Mouse (Mus musculus): ENCODE measurements around the gene Zc3h10. TPM values are rescaled to one million over a fixed set of nuclear protein-coding genes. Genes with fewer than 3 reads are reported as not detected.
"Not testable (repeated sequence)": the region's sequence is repeated elsewhere in the genome, so short reads cannot be mapped to it uniquely, and the experiment has no call there.

Gene Zc3h10
- polyA plus RNA-seq, 1 experiment from 2014 or later = 9.9 TPM

GRCm38 (mm10) chr10:128509831-128510230 lies 37.7 kb downstream of the Zc3h10 start:
- 72% methylated on average over 4 of the region's 4 CpGs for WGBS

DNA sequence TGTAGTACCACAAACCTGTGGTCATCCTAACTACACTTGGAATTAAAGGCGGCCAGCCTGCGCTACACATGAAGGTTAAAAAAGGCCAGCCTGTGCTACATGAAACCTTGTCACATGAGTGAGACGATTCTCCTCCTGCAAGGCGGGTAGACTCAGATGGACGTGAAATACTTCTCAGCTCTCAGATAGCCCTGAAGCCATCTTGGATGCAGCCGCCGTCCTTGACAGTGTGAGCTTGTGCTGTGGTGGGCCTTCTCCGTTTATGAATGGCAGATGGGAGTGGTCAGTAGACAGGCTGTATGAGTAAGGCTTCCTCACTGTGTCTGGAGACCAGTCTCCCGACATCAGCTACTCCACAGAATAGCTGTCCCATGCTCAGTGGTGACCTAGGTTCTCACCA lies 38.4 kb downstream of the Zc3h10 start:
- DNase-seq (ENCODE audit: low spot score) (no peak), ATAC-seq (replicated peaks; ENCODE audit: low FRiP score) (no peak)
- Histone ChIP-seq H3K9me3 (ENCODE audit: control insufficient read depth, low read length) (no peaks in the 10 kb centered on the region), H3K4me2 (no peak overlapping the region), H3K27me3 (replicated peaks; ENCODE audit: control insufficient read depth, insufficient read depth, low read length) (no peaks in the 10 kb centered on the region), H3K9ac (ENCODE audit: low read depth, low read length) (no peak overlapping the region), H3K36me3 (ENCODE audit: control insufficient read depth, insufficient read depth, low read length) (peaks cover 9% of the 10 kb centered on the region), H3K4me1 (replicated peaks; ENCODE audit: control insufficient read depth, insufficient read depth, low read length) (peaks cover 12% of the 10 kb centered on the region), H3K4me3 (ENCODE audit: low read depth, low read length) (no peak overlapping the region), H3K27ac (ENCODE audit: low read depth, low read length) (no peak overlapping the region)
- WGBS = 88% methylated on average over 9 of the region's 9 CpGs

More at GRCm38 (mm10) chr10:128509831-128510230, 37.7 kb downstream of the Zc3h10 start:
- no peak overlapping the region for H3K4me2 ChIP-seq
- H3K9ac ChIP-seq (ENCODE audit: low read depth, low read length) = no peak overlapping the region
- H3K36me3 ChIP-seq (ENCODE audit: control insufficient read depth, insufficient read depth, low read length) = peaks cover 9% of the 10 kb centered on the region
- H3K27ac ChIP-seq (ENCODE audit: low read depth, low read length) = no peak overlapping the region
- no peaks in the 10 kb centered on the region for H3K9me3 ChIP-seq (ENCODE audit: control insufficient read depth, low read length)
- no peak for DNase-seq (ENCODE audit: low spot score)
- H3K27me3 ChIP-seq (replicated peaks; ENCODE audit: control insufficient read depth, insufficient read depth, low read length) = no peaks in the 10 kb centered on the region
- H3K4me3 ChIP-seq (ENCODE audit: low read depth, low read length) = no peak overlapping the region
- ATAC-seq (replicated peaks; ENCODE audit: low FRiP score) = no peak
- H3K4me1 ChIP-seq (replicated peaks; ENCODE audit: control insufficient read depth, insufficient read depth, low read length) = peaks cover 5% of the 10 kb centered on the region

DNA sequence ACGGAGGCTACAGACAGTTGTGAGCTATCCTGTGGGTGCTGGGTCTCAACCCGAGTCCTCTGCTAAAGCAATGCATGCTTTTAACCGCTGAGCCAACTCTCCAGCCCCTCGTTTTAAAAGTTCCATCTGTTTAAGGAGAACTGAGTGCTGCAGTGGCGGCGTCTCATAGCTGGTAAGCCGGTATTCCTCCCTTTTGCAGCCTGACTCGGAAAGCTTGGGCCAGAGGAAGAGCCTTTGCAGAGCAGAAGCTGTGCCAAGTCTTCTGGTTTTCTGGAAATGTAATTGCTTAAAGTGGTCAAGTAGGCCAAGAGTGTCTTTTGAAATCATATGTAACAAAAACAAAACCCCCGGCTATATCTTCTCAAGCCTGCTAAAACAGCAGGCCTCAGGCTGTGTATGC lies 39.3 kb downstream of the Zc3h10 start:
- H3K4me3 ChIP-seq (ENCODE audit: low read depth, low read length) = no peak overlapping the region
- H3K9me3 ChIP-seq (ENCODE audit: control insufficient read depth, low read length) = no peaks in the 10 kb centered on the region
- WGBS = 86% methylated on average over 9 of the region's 9 CpGs
- no peaks in the 10 kb centered on the region for H3K27me3 ChIP-seq (replicated peaks; ENCODE audit: control insufficient read depth, insufficient read depth, low read length)
- H3K27ac ChIP-seq (ENCODE audit: low read depth, low read length) = no peak overlapping the region
- DNase-seq (ENCODE audit: low spot score) = no peak
- peaks cover 9% of the 10 kb centered on the region for H3K36me3 ChIP-seq (ENCODE audit: control insufficient read depth, insufficient read depth, low read length)
- no peak overlapping the region for H3K4me2 ChIP-seq
- no peak overlapping the region for H3K9ac ChIP-seq (ENCODE audit: low read depth, low read length)
- peaks cover 13% of the 10 kb centered on the region for H3K4me1 ChIP-seq (replicated peaks; ENCODE audit: control insufficient read depth, insufficient read depth, low read length)
- no peak for ATAC-seq (replicated peaks; ENCODE audit: low FRiP score)

DNA sequence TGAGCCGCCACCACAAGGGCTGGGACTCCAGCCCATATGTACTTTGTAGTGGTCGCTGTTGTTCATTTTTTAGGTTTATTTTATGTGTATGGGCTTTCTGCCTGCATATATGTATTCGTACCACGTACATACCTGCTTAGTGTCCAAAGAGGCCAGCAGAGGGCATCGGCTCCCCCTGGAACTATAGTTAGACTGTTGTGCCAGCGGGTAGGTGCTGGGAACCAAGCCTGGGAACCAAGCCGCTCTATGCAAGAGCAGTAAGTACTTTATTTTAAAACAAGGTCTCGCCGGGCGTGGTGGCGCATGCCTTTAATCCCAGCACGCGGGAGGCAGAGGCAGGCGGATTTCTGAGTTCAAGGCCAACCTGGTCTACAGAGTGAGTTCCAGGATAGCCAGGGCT lies 41.6 kb downstream of the Zc3h10 start:
- no peak overlapping the region for H3K27ac ChIP-seq (ENCODE audit: low read depth, low read length)
- no peaks in the 10 kb centered on the region for H3K9me3 ChIP-seq (ENCODE audit: control insufficient read depth, low read length)
- no peak overlapping the region for H3K4me3 ChIP-seq (ENCODE audit: low read depth, low read length)
- ATAC-seq (replicated peaks; ENCODE audit: low FRiP score) = no peak
- H3K36me3 ChIP-seq (ENCODE audit: control insufficient read depth, insufficient read depth, low read length) = peaks cover 9% of the 10 kb centered on the region
- no peak overlapping the region for H3K9ac ChIP-seq (ENCODE audit: low read depth, low read length)
- WGBS = 94% methylated on average over 14 of the region's 14 CpGs
- DNase-seq (ENCODE audit: low spot score) = no peak
- no peak overlapping the region for H3K4me2 ChIP-seq
- H3K4me1 ChIP-seq (replicated peaks; ENCODE audit: control insufficient read depth, insufficient read depth, low read length) = peaks cover 9% of the 10 kb centered on the region
- H3K27me3 ChIP-seq (replicated peaks; ENCODE audit: control insufficient read depth, insufficient read depth, low read length) = no peaks in the 10 kb centered on the region

DNA sequence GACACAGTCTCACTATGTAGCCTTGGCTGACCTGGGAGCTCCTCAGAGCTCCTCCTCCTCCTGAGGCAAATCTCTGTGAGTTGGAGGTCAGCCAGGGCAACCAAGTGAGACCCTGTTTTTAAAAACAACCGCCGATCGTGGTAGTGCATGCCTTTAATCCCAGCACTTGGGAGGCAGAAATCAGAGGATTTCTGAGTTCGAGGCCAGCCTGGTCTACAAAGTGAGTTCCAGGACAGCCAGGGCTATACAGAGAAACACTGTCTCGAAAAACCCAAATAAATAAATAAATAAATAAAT lies 42.3 kb downstream of the Zc3h10 start:
- DNase-seq (ENCODE audit: low spot score); H3K36me3 ChIP-seq (ENCODE audit: control insufficient read depth, insufficient read depth, low read length); H3K4me3 ChIP-seq (ENCODE audit: low read depth, low read length); H3K4me2 ChIP-seq; H3K9ac ChIP-seq (ENCODE audit: low read depth, low read length); H3K27me3 ChIP-seq (replicated peaks; ENCODE audit: control insufficient read depth, insufficient read depth, low read length); H3K9me3 ChIP-seq (ENCODE audit: control insufficient read depth, low read length); ATAC-seq (replicated peaks; ENCODE audit: low FRiP score); H3K4me1 ChIP-seq (replicated peaks; ENCODE audit: control insufficient read depth, insufficient read depth, low read length): not testable (repeated sequence)
- WGBS = 81% methylated on average over 5 of the region's 5 CpGs
- H3K27ac ChIP-seq (ENCODE audit: low read depth, low read length) = 0 out of 2 replicates have a peak overlapping the region, but pooled peaks have one; percentile 70

DNA sequence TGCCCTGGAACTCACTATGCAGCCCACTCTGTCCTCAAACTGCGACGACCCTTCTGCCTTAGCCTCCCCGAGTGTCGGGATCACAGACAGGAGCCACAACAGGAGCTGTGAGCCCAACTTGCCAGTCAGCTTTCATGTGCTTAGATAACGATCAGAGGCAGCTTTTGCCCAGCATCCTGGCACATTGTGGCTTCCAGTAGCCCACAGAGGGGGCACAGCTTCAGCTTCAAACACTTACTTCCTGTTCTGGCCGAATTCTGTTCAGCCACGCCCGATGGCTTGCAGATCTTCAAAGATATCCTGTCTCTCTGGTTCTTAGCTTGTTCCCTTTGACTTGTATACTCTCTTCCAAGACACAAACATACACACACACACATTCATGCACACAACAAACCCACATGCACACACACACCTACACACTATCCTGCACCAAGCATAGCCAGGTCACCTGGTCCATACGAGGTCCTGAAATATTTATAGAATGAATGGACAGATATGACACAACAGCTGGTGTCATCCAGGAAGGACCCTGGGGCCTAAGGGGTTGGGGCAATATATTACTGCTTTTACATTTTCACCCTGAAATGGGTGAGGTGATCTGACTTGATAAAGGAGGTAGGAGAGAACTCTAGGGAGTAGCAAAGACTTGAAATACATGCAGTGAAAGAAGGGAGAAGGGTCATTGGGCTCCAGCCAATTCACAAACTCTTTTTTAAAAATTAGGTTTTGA lies 42.8 kb downstream of the Zc3h10 start:
- H3K27me3 ChIP-seq (replicated peaks; ENCODE audit: control insufficient read depth, insufficient read depth, low read length) = no peaks in the 10 kb centered on the region
- H3K27ac ChIP-seq (ENCODE audit: low read depth, low read length) = peak overlapping the region; percentile 70
- no peak overlapping the region for H3K4me3 ChIP-seq (ENCODE audit: low read depth, low read length)
- H3K36me3 ChIP-seq (ENCODE audit: control insufficient read depth, insufficient read depth, low read length) = peaks cover 6% of the 10 kb centered on the region
- DNase-seq (ENCODE audit: low spot score) (no peak), ATAC-seq (replicated peaks; ENCODE audit: low FRiP score) (peak; percentile 27; the same call in 1 of the 2 replicates)
- H3K9ac ChIP-seq (ENCODE audit: low read depth, low read length) = peak overlapping the region; percentile 46
- peak overlapping the region; percentile 33 for H3K4me2 ChIP-seq
- peaks cover 11% of the 10 kb centered on the region for H3K4me1 ChIP-seq (replicated peaks; ENCODE audit: control insufficient read depth, insufficient read depth, low read length)
- 40% methylated on average over 9 of the region's 9 CpGs for WGBS
- no peaks in the 10 kb centered on the region for H3K9me3 ChIP-seq (ENCODE audit: control insufficient read depth, low read length)

GRCm38 (mm10) chr10:128504012-128504411 lies 43.6 kb downstream of the Zc3h10 start:
- Histone ChIP-seq H3K4me2 (no peak overlapping the region), H3K9ac (ENCODE audit: low read depth, low read length) (peak overlapping the region; percentile 46; the same call in 1 of the 2 replicates), H3K4me1 (replicated peaks; ENCODE audit: control insufficient read depth, insufficient read depth, low read length) (peaks cover 11% of the 10 kb centered on the region), H3K4me3 (ENCODE audit: low read depth, low read length) (no peak overlapping the region), H3K36me3 (ENCODE audit: control insufficient read depth, insufficient read depth, low read length) (peaks cover 3% of the 10 kb centered on the region; the same call in 1 of the 2 replicates), H3K27ac (ENCODE audit: low read depth, low read length) (no peak overlapping the region), H3K27me3 (replicated peaks; ENCODE audit: control insufficient read depth, insufficient read depth, low read length) (no peaks in the 10 kb centered on the region), H3K9me3 (ENCODE audit: control insufficient read depth, low read length) (no peaks in the 10 kb centered on the region)
- 76% methylated on average over 3 of the region's 3 CpGs for WGBS
- DNase-seq (ENCODE audit: low spot score) (no peak), ATAC-seq (replicated peaks; ENCODE audit: low FRiP score) (no peak)

DNA sequence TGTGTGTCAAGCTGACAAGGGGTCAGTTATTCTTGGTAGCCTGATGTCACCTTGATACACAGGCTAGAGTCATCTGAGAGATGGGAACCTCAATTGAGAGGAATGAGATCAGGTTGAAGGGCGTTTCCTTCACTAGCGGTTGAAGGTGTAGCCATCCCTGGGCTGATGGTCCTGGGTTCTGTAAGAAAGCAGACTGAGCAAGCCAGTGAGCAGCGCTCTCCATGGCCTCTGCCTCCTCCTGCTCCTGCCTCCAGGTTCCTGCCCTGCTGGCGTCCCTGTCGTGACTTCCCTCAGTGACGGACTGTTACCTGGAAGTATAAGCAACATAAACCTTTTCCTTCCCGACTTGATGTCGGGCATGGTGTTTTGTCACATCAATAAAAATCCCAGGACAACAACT lies 44.0 kb downstream of the Zc3h10 start:
- H3K4me2 ChIP-seq = no peak overlapping the region
- no peaks in the 10 kb centered on the region for H3K9me3 ChIP-seq (ENCODE audit: control insufficient read depth, low read length)
- H3K27me3 ChIP-seq (replicated peaks; ENCODE audit: control insufficient read depth, insufficient read depth, low read length) = no peaks in the 10 kb centered on the region
- peaks cover 11% of the 10 kb centered on the region for H3K4me1 ChIP-seq (replicated peaks; ENCODE audit: control insufficient read depth, insufficient read depth, low read length)
- H3K4me3 ChIP-seq (ENCODE audit: low read depth, low read length) = no peak overlapping the region
- WGBS = 82% methylated on average over 8 of the region's 8 CpGs
- ATAC-seq (replicated peaks; ENCODE audit: low FRiP score) (no peak), DNase-seq (ENCODE audit: low spot score) (no peak)
- H3K27ac ChIP-seq (ENCODE audit: low read depth, low read length) = no peak overlapping the region
- no peak overlapping the region for H3K9ac ChIP-seq (ENCODE audit: low read depth, low read length)
- peaks cover 3% of the 10 kb centered on the region; the same call in 1 of the 2 replicates for H3K36me3 ChIP-seq (ENCODE audit: control insufficient read depth, insufficient read depth, low read length)

- Histone ChIP-seq H3K4me1 (replicated peaks; ENCODE audit: control insufficient read depth, insufficient read depth, low read length) (peaks cover 18% of the 10 kb centered on the region), H3K36me3 (ENCODE audit: control insufficient read depth, insufficient read depth, low read length) (peaks cover 3% of the 10 kb centered on the region; the same call in 1 of the 2 replicates), H3K27me3 (replicated peaks; ENCODE audit: control insufficient read depth, insufficient read depth, low read length) (no peaks in the 10 kb centered on the region), H3K4me2 (no peak overlapping the region), H3K9ac (ENCODE audit: low read depth, low read length) (no peak overlapping the region), H3K4me3 (ENCODE audit: low read depth, low read length) (no peak overlapping the region), H3K27ac (ENCODE audit: low read depth, low read length) (peak overlapping the region; percentile 30; the same call in 1 of the 2 replicates), H3K9me3 (ENCODE audit: control insufficient read depth, low read length) (no peaks in the 10 kb centered on the region)
- 61% methylated on average over 5 of the region's 5 CpGs for WGBS
- no peak for DNase-seq (ENCODE audit: low spot score)
- ATAC-seq (replicated peaks; ENCODE audit: low FRiP score) = no peak
Measured at GRCm38 (mm10) chr10:128502341-128502740, 45.2 kb downstream of the Zc3h10 start.

Measured in liver, embryonic 11.5 days (tissue).